Mouse (Mus musculus): Measurements from ENCODE around the gene Chrnb1.

DNA sequence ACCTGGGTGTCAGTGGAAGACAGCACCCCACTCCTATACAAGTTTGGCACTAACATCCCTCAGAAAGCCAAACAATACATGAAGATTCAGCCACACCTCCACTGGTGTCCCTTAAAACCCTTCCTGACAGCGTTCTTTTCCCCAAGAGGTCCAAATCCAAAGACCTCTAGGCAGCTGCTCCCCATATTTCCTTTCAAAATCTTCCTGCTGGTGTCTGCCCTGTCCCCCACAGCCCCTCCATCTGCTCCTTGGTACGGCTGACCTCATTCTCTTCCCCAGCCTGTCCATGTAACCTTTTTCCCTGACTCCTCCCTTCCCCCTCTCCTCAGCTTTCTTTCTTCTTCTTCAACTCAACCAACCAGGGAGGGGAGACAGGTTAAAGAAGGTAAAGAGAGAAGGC, 27.7 kb upstream of the Chrnb1 start:
- TF ChIP-seq POLR2A (IDR thresholded peaks at IDR 0.05; ENCODE audit: insufficient read depth, low read depth, low read length) (no peak), EP300 (IDR thresholded peaks at IDR 0.05; ENCODE audit: insufficient read depth, low read depth, low read length) (no peak)
